Mouse (Mus musculus) erythroid progenitor cell, adult 5-6 weeks (primary cell): ENCODE data around the gene Ipo11. TPM values are rescaled to one million over a fixed set of nuclear protein-coding genes. Genes with fewer than 3 reads are reported as not detected.

Experiments used
- total RNA-seq, 2 experiments: library from RNA; stranded (forward) in 1 of 2; stranded (reverse) in 1 of 2; fragments of 150-400 nt in 1 of 2; fragments of 186-747, 209-891 nt in 1 of 2; gene quantifications; 2 replicates each; pipeline versions ENCODE4 v1.2.3 to v1.2.4; 2015 to 2017; ENCODE audit warnings: low replicate concordance in 2 of 2

Gene Ipo11
- total RNA-seq, 2 experiments from 2014 or later: 48.6 to 69.7 TPM

Other genes with a start within 250 kb of the Ipo11 start
- 6.5 and 9.2 TPM in 2 replicates for gene Dimt1, start 10.2 kb upstream of the Ipo11 start, total RNA-seq (2015; ENCODE audit: low replicate concordance)
- 4.2 and 6.7 TPM in 2 replicates for gene Dimt1, start 10.2 kb upstream of the Ipo11 start, total RNA-seq (2017; ENCODE audit: low replicate concordance)
- 75.7 and 233 TPM in 2 replicates for gene Kif2a, start 85.2 kb upstream of the Ipo11 start, total RNA-seq (2015; ENCODE audit: low replicate concordance)
- gene Kif2a, start 85.2 kb upstream of the Ipo11 start, total RNA-seq (2017; ENCODE audit: low replicate concordance): 84.8 and 93.6 TPM in 2 replicates